Mouse (Mus musculus) gastrocnemius, postnatal 14 days (tissue): ENCODE data around the gene Lca5. TPM values are rescaled to one million over a fixed set of nuclear protein-coding genes. Genes with fewer than 3 reads are reported as not detected.

Experiments used
- DNase-seq: peaks from one replicate; pipeline ENCODE4 v3.0.0; 2021; ENCODE audit warnings: mixed read lengths
- intact Hi-C: fragments of 180-260 bp; cut with DNase I; formaldehyde crosslinking; loops from one replicate; pipeline ENCODE4 v1.15.1; 2025; ENCODE audit warnings: low total_unique reads
- total RNA-seq, 2 experiments: library from RNA; stranded (reverse); gene quantifications; 2 replicates each; pipeline ENCODE4 v1.2.3; 2021

The Lca5 gene
- total RNA-seq, 2 experiments from 2014 or later, result 3.2 to 3.8 TPM

GRCm38 (mm10) chr9:83342491-83343370 is 98.2 kb downstream of the Lca5 start:
- no peak for DNase-seq
- intact Hi-C loops, result no loop called here

Other genes with a start within 250 kb of the Lca5 start
- 1 to 10 TPM; 1.4 TPM for gene Sh3bgrl2, start 107.2 kb upstream of the Lca5 start, total RNA-seq